Mouse (Mus musculus) spleen, postnatal 0 days (tissue): ENCODE measurements around the gene Nhlh1. TPM values are rescaled to one million over a fixed set of nuclear protein-coding genes. Genes with fewer than 3 reads are reported as not detected.

Source experiments
- polyA plus RNA-seq: library from polyadenylated mRNA; unstranded; fragments of >200 nt; fragmentation: Nextera tagmentation; extraction: Ambion mirVana; gene quantifications from 2 replicates; pipeline ENCODE4 v1.2.1, GENCODE M21; 2015

Gene Nhlh1
- not detected in 2 replicates for polyA plus RNA-seq

DNA sequence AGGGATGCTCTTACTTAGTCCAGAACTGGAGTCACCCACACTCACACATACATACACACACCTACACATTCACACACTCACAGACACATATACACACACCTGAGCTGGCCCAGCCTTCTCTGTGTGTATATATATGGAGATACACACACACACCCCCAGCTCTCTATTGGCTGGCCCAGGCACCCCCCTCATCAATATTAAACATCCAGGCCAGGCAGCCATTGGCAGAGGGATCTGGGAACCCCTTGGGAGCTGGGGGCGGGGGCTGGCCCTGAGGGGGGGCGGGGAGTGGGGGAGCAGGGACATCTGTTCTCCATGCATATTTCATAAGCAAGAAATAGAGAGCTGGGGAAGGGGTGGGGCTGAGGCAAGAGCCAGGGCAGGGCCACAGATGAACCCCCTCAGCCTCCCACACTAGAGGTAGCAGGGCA lies at the start of gene Nhlh1:
Gene Nhlh1, minus strand, starts transcription at position 83 of the 431 bp plus-strand sequence.

DNA sequence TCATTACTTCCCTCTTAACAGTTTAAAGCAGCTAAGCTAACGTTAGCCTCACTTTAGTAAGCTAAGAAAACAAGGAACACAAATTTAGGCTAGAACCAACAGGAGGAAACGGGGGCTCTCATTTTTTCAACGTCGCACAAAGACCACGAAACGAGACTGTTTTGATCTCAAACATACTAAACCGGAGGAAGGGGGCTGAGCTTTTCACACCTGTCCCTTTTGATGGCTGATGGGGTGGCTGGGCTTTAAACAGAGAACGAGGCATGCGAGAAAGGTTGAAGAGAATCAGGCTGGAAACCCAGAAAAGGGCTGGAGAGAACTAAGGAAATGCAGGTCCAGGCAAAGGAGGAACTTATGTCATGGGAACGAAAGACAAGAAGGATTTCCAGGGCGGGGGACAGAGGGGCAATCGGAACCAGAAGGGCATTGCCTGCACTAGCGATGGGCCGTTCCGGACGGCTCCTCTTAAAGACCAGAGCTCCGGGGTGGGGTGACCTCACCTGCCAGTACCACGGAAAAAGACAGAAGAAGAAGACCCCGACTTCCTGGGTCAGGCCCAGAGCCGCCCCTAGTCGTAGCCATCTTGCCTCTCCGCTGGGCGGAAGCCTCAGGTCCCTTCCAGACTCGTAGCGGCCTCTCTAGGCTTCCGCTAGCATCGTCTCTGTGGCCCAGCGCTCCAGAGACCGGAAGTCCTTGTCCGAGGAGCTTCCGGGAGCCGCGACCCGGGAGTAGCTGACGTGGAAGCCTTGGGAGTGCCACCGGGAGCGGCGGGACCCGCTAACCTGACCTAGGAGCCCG lies 24.9 kb upstream of the Nhlh1 start, which contains the start of the genes Copa and Ncstn:
Gene Copa, plus strand, starts transcription at position 429 of the 798 bp plus-strand sequence.
Gene Ncstn, minus strand, starts transcription at position 695 of the 798 bp plus-strand sequence.

DNA sequence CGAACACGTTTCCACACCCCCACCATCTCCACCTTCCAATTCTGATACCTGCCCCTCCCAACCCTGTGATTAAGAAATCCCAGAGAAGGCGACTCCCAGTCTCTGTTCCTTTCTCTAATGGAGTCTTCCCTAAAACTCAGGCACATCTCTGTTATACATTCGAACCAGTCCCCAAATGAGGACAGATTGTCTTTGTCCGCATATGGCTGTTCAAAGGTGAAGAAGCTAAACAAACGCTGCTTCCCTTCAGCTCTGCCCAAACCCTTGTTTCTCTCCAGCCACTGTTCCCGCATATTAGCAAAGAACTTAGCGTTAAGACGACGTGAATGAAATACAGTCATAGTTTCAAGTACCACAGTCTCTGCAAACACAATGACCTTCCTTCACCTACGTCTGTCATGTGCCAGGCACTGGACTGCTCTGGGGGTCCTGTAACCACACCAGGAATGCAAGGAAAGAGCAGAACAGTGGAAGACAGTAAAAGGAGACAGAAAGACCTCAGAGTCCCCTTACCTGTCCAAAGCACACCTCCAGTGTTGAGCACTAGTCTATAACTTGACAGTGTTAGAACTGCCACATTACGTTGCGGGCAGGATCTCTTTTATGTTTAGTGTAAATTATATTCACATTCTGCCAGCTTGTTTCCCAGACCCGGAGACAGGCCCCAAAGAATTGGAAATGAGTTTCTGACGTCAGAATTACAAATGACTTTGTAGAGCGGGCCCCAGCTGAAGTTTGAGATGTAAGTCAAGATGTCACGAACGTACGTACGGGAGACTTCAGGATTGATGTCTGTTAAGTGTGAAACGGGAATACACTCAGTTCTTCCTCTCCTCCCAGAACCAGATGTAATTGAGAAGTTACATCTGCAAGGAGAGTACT lies 28.7 kb downstream of the Nhlh1 start, which contains the start of gene Vangl2:
Gene Vangl2, minus strand, starts transcription at position 51 of the 882 bp plus-strand sequence.

Other genes starting within 250 kb of the Nhlh1 start
- gene Cd84, start 217.9 kb downstream of the Nhlh1 start, polyA plus RNA-seq, result 21.4 and 25.4 TPM in 2 replicates
- gene Gm10521, start 161.9 kb downstream of the Nhlh1 start, polyA plus RNA-seq, result 0.35 and 0.47 TPM in 2 replicates
- gene Slamf6, start 140.1 kb downstream of the Nhlh1 start, polyA plus RNA-seq, result 6.4 and 11.9 TPM in 2 replicates
- gene Vangl2, start 29.1 kb downstream of the Nhlh1 start, polyA plus RNA-seq, result 2.6 and 3.0 TPM in 2 replicates
- gene Copa, start 25.0 kb upstream of the Nhlh1 start, polyA plus RNA-seq, result 56.9 and 66.1 TPM in 2 replicates
- gene Ncstn, start 25.2 kb upstream of the Nhlh1 start, polyA plus RNA-seq, result 41.3 and 48.7 TPM in 2 replicates
- gene Pex19, start 69.2 kb upstream of the Nhlh1 start, polyA plus RNA-seq, result 41.0 and 46.4 TPM in 2 replicates
- 70.2 and 78.3 TPM in 2 replicates for gene Dcaf8, start 90.5 kb upstream of the Nhlh1 start, polyA plus RNA-seq
- 26.7 and 34.6 TPM in 2 replicates for gene Pea15a, start 149.2 kb upstream of the Nhlh1 start, polyA plus RNA-seq
- 0.57 and 0.62 TPM in 2 replicates for gene Casq1, start 162.3 kb upstream of the Nhlh1 start, polyA plus RNA-seq
- gene Atp1a4, start 200.8 kb upstream of the Nhlh1 start, polyA plus RNA-seq, result not detected in 2 replicates
- 19.6 and 21.5 TPM in 2 replicates for gene Igsf8, start 204.1 kb upstream of the Nhlh1 start, polyA plus RNA-seq
- 1.5 and 2.7 TPM in 2 replicates for gene Atp1a2, start 240.5 kb upstream of the Nhlh1 start, polyA plus RNA-seq